Mouse (Mus musculus) heart, embryonic 14.5 days (tissue): Measurements from ENCODE around the gene Moxd1. TPM values are rescaled to one million over a fixed set of nuclear protein-coding genes. Genes with fewer than 3 reads are reported as not detected.
"Not testable (repeated sequence)": the region's sequence is repeated elsewhere in the genome, so short reads cannot be mapped to it uniquely, and the experiment has no call there.

Source experiments
- ATAC-seq: fragments of 200-750 bp; cut with Nextera tagmentation; 2 replicates; pipeline ENCODE4 v1.8.0; 2017; ENCODE audit warnings: low read depth, moderate TSS enrichment; ENCODE audit not compliant: insufficient number of reproducible peaks, insufficient read depth, low FRiP score
- H3K27ac ChIP-seq, 2 experiments: fragments of 200-500 bp in 1 of 2; fragments of 300-500 bp in 1 of 2; sonication (generic) in 1 of 2; replicated peaks in 1 of 2; 2 replicates each; pipeline ENCODE4 v1.5.1; 2012 to 2014; ENCODE audit warnings: low read depth in 2 of 2, low read length in 2 of 2, control low read depth in 1 of 2, mild to moderate bottlenecking in 1 of 2, mixed read lengths in 1 of 2; ENCODE audit not compliant: control insufficient read depth in 1 of 2, insufficient read depth in 1 of 2
- H3K27me3 ChIP-seq: fragments of 300-500 bp; sonication (generic); 2 replicates; pipeline ENCODE4 v1.6.1; 2014; ENCODE audit warnings: mild to moderate bottlenecking, low read length, control low read depth; ENCODE audit not compliant: control insufficient read depth, insufficient read depth
- H3K36me3 ChIP-seq: fragments of 300-500 bp; sonication (generic); 2 replicates; pipeline ENCODE4 v1.6.1; 2014; ENCODE audit warnings: mild to moderate bottlenecking, control low read depth, low read length, mixed read lengths; ENCODE audit not compliant: control insufficient read depth, insufficient read depth
- H3K4me1 ChIP-seq, 2 experiments: fragments of 200-500 bp in 1 of 2; fragments of 300-500 bp in 1 of 2; sonication (generic) in 1 of 2; 2 replicates each; pipeline ENCODE4 v1.6.1; 2012 to 2014; ENCODE audit warnings: low read length in 2 of 2, control low read depth in 1 of 2, mixed read lengths in 1 of 2; ENCODE audit not compliant: control insufficient read depth in 2 of 2, insufficient read depth in 2 of 2
- H3K4me2 ChIP-seq: fragments of 300-500 bp; sonication (generic); 2 replicates; pipeline ENCODE4 v1.6.1; 2014; ENCODE audit warnings: mild to moderate bottlenecking, low read length
- H3K4me3 ChIP-seq, 2 experiments: fragments of 200-500 bp in 1 of 2; fragments of 300-500 bp in 1 of 2; sonication (generic) in 1 of 2; 2 replicates each; pipeline ENCODE4 v1.5.1; 2012 to 2014; ENCODE audit warnings: low read length in 2 of 2, mild to moderate bottlenecking in 2 of 2, control low read depth in 1 of 2, low read depth in 1 of 2, moderate library complexity in 1 of 2; ENCODE audit not compliant: control insufficient read depth in 1 of 2, insufficient read depth in 1 of 2
- H3K9ac ChIP-seq: fragments of 300-500 bp; sonication (generic); 2 replicates; pipeline ENCODE4 v1.6.1; 2014; ENCODE audit warnings: mild to moderate bottlenecking, low read length
- H3K9me3 ChIP-seq: fragments of 300-500 bp; sonication (generic); 2 replicates; pipeline ENCODE4 v1.6.1; 2016; ENCODE audit warnings: low read length, control low read depth; ENCODE audit not compliant: control insufficient read depth
- WGBS: fragments of 180-500 bp; shearing (Covaris S2); extraction: QIAGEN DNeasy Blood & Tissue Kit; methylation state at CpG from one replicate; pipeline ENCODE4 v1.1.7; 2014; 5-methylcytosine and 5-hydroxymethylcytosine counted together
- polyA plus RNA-seq: library from polyadenylated mRNA; unstranded; fragments of >200 nt; fragmentation: Nextera tagmentation; extraction: Ambion mirVana; gene quantifications from 2 replicates; pipeline ENCODE4 v1.2.1, GENCODE M21; 2014

Moxd1 gene
- polyA plus RNA-seq, 1 experiment from 2014 or later: 9.1 TPM

DNA sequence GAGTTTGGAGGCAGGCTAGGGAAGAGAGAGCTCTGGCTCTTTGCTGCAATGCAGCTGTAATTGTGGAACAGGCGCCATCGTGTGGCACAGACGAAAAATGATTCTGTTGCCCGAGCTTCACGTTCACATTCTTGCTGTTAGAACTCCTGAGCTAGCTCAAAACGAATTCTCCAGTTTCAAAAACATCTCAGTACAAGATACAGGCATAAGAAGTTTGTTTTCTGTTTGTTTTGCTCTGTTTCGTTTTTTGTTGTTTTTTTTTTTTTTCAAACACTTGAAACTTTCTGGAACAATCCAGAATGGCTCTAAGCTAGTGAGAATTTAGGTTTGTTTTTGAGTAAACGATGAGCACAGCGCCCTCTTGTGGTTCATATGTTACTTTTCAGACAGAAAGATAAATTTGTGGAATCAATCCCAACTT is 88.9 kb downstream of the Moxd1 start:
- H3K9ac ChIP-seq: no peak overlapping the region
- ATAC-seq: no peak
- peak overlapping the region; percentile 51 for H3K4me2 ChIP-seq
- under 1% methylated on average over 9 of the region's 9 CpGs for WGBS
- no peaks in the 10 kb centered on the region for H3K27me3 ChIP-seq
- no peak overlapping the region for H3K27ac ChIP-seq
- no peaks in the 10 kb centered on the region for H3K9me3 ChIP-seq
- H3K36me3 ChIP-seq: no peaks in the 10 kb centered on the region
- peak overlapping the region in 1 of 2 experiments; percentile 4; a peak in 1 of 4 replicates for H3K4me3 ChIP-seq
- H3K4me1 ChIP-seq: peaks cover 0 to 4% of the 10 kb centered on the region in 2 experiments; a peak in 1 of 4 replicates

- Histone ChIP-seq H3K4me2 (no peak overlapping the region), H3K9me3 (no peaks in the 10 kb centered on the region), H3K27ac (0 out of 4 replicates have a peak overlapping the region, but pooled peaks of 1 of the 2 experiments have one; percentile 24), H3K9ac (no peak overlapping the region), H3K4me3 (no peak overlapping the region), H3K36me3 (no peaks in the 10 kb centered on the region), H3K27me3 (no peaks in the 10 kb centered on the region), H3K4me1 (peaks cover 0 to 8% of the 10 kb centered on the region in 2 experiments; a peak in 1 of 4 replicates)
- 55% methylated on average over 19 of the region's 19 CpGs for WGBS
- 0 out of 2 replicates have a peak, but pooled peaks have one; percentile 21 for ATAC-seq
Observed at GRCm38 (mm10) chr10:24317126-24317836, 94.0 kb downstream of the Moxd1 start.

- no peaks in the 10 kb centered on the region for H3K9me3 ChIP-seq
- H3K4me2 ChIP-seq: no peak overlapping the region
- H3K36me3 ChIP-seq: no peaks in the 10 kb centered on the region
- no peak for ATAC-seq
- no peak overlapping the region for H3K27ac ChIP-seq
- no peaks in the 10 kb centered on the region for H3K27me3 ChIP-seq
- WGBS: 73% methylated on average over 3 of the region's 3 CpGs
- no peak overlapping the region for H3K4me3 ChIP-seq
- H3K4me1 ChIP-seq: peaks cover 0 to 8% of the 10 kb centered on the region in 2 experiments; a peak in 1 of 4 replicates
- H3K9ac ChIP-seq: no peak overlapping the region
Observed at GRCm38 (mm10) chr10:24320326-24320725, 97.0 kb downstream of the Moxd1 start.

- no peaks in the 10 kb centered on the region for H3K9me3 ChIP-seq
- no peaks in the 10 kb centered on the region for H3K36me3 ChIP-seq
- H3K9ac ChIP-seq: no peak overlapping the region
- no peaks in the 10 kb centered on the region for H3K27me3 ChIP-seq
- H3K4me1 ChIP-seq: no peaks in the 10 kb centered on the region
- no peak overlapping the region for H3K4me3 ChIP-seq
- H3K4me2 ChIP-seq: no peak overlapping the region
- no peak for ATAC-seq
- H3K27ac ChIP-seq: no peak overlapping the region
- WGBS: 84% methylated on average over 4 of the region's 4 CpGs
Observed at GRCm38 (mm10) chr10:24323066-24323465, 99.7 kb downstream of the Moxd1 start.

DNA sequence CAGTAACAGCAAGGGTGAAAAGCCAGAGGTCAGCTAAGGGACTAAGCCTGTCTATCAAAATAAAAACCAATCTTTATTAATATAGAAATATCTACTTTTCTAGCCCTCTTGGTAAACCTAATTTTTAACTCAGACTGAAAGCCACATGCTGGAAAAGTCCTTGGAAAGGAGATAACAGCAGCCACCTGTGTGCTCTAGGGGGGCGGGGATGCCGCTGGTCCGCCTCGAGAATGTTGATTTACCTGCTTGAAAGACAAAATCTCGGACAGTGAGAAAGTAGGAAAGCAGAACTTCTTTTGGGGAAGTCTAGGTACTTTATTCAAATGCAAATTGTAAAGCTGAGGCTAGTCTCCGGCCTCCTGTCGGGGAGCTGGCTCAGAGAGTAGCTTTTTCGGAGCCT is 103.9 kb downstream of the Moxd1 start:
- H3K9me3 ChIP-seq, H3K4me3 ChIP-seq, H3K36me3 ChIP-seq, H3K27me3 ChIP-seq, H3K9ac ChIP-seq, ATAC-seq, H3K27ac ChIP-seq, H3K4me1 ChIP-seq, H3K4me2 ChIP-seq: not testable (repeated sequence)
- WGBS: 67% methylated on average over 6 of the region's 8 CpGs

GRCm38 (mm10) chr10:24332799-24333198 is 109.5 kb downstream of the Moxd1 start:
- Histone ChIP-seq H3K4me3 (no peak overlapping the region), H3K4me1 (no peaks in the 10 kb centered on the region), H3K9ac (no peak overlapping the region), H3K27ac (no peak overlapping the region), H3K9me3 (0 out of 2 replicates have a peak, but pooled peaks cover 3% of the 10 kb centered on the region), H3K27me3 (no peaks in the 10 kb centered on the region), H3K4me2 (no peak overlapping the region), H3K36me3 (no peaks in the 10 kb centered on the region)
- 45% methylated on average over 3 of the region's 3 CpGs for WGBS
- no peak for ATAC-seq

- H3K9me3 ChIP-seq: no peaks in the 10 kb centered on the region
- H3K27me3 ChIP-seq: no peaks in the 10 kb centered on the region
Observed at GRCm38 (mm10) chr10:24339593-24340143, 116.4 kb downstream of the Moxd1 start.

More at GRCm38 (mm10) chr10:24339593-24340143, 116.4 kb downstream of the Moxd1 start:
- Histone ChIP-seq H3K4me1 (no peaks in the 10 kb centered on the region), H3K36me3 (no peaks in the 10 kb centered on the region), H3K27ac (no peak overlapping the region), H3K4me3 (no peak overlapping the region), H3K9ac (no peak overlapping the region), H3K4me2 (no peak overlapping the region)
- no peak for ATAC-seq
- 81% methylated on average over 10 of the region's 10 CpGs for WGBS
